Mouse (Mus musculus) CH12.LX (cell line): ENCODE measurements around the gene Gnat1. TPM values are rescaled to one million over a fixed set of nuclear protein-coding genes. Genes with fewer than 3 reads are reported as not detected.

Experiments used
- DNase-seq: peaks from one replicate; pipeline ENCODE4 v3.0.0-alpha.2; 2013; ENCODE audit errors: extremely low read depth
- H3K27ac ChIP-seq: 2 replicates; pipeline ENCODE4 v1.5.1; 2012; ENCODE audit warnings: low read depth, mild to moderate bottlenecking, control low read depth, moderate library complexity; ENCODE audit not compliant: insufficient read depth
- H3K27me3 ChIP-seq: replicated peaks from 2 replicates; pipeline ENCODE3; 2012; ENCODE audit warnings: inconsistent platforms
- H3K36me3 ChIP-seq, 2 experiments: replicated peaks in 1 of 2; 2 replicates each; pipeline versions ENCODE3 to v1.6.1; 2012; ENCODE audit warnings: inconsistent platforms in 1 of 2, low read length in 1 of 2, mild to moderate bottlenecking in 1 of 2, mixed read lengths in 1 of 2, moderate library complexity in 1 of 2; ENCODE audit not compliant: control insufficient read depth in 1 of 2, insufficient read depth in 1 of 2
- H3K4me1 ChIP-seq, 2 experiments: 2 replicates each; pipeline ENCODE4 v1.6.1; 2012; ENCODE audit warnings: inconsistent platforms in 1 of 2, moderate library complexity in 1 of 2; ENCODE audit not compliant: insufficient read depth in 2 of 2, control insufficient read depth in 1 of 2
- H3K4me2 ChIP-seq: 2 replicates; pipeline ENCODE4 v1.6.1; 2012; ENCODE audit warnings: low read depth, mild to moderate bottlenecking, control low read depth; ENCODE audit not compliant: poor library complexity, insufficient read depth, severe bottlenecking
- H3K4me3 ChIP-seq, 3 experiments: fragments of 150-350 bp in 1 of 3; sonication (generic) in 1 of 3; replicated peaks in 1 of 3; 2 replicates each; pipeline versions ENCODE3 to v1.5.1; 2011 to 2012; ENCODE audit warnings: low read depth in 2 of 3, low read length in 2 of 3, mild to moderate bottlenecking in 2 of 3, moderate library complexity in 2 of 3, control low read depth in 1 of 3, improper control_type of control experiment in 1 of 3, inconsistent platforms in 1 of 3, mixed read lengths in 1 of 3; ENCODE audit not compliant: poor library complexity in 1 of 3
- H3K79me2 ChIP-seq: replicated peaks from 2 replicates; pipeline ENCODE4 v1.6.1; 2012; ENCODE audit warnings: mild to moderate bottlenecking, moderate library complexity; ENCODE audit not compliant: control insufficient read depth, poor library complexity, insufficient read depth, severe bottlenecking; ENCODE audit errors: extremely low read depth
- H3K9ac ChIP-seq: 2 replicates; pipeline ENCODE4 v1.6.1; 2012; ENCODE audit warnings: low read depth, mild to moderate bottlenecking, control low read depth, moderate library complexity; ENCODE audit not compliant: insufficient read depth
- H3K9me3 ChIP-seq: replicated peaks from 2 replicates; pipeline ENCODE3; 2012; ENCODE audit warnings: low read length, inconsistent platforms, mixed read lengths
- BHLHE40 ChIP-seq: IDR thresholded peaks from 2 replicates; pipeline ENCODE4 v1.6.1; 2011; ENCODE audit warnings: mild to moderate bottlenecking, low read depth, low read length, improper control_type of control experiment
- CHD1 ChIP-seq: IDR thresholded peaks from 2 replicates; pipeline ENCODE4 v1.6.1; 2012; ENCODE audit warnings: low read depth, low read length, improper control_type of control experiment, inconsistent platforms
- CHD2 ChIP-seq: IDR thresholded peaks from 2 replicates; pipeline ENCODE4 v1.6.1; 2011; ENCODE audit warnings: low read length, improper control_type of control experiment
- CTCF ChIP-seq, 2 experiments: IDR thresholded peaks in 1 of 2; conservative IDR thresholded peaks in 1 of 2; 2 replicates each; pipeline ENCODE4 v1.5.1; 2011 to 2012; ENCODE audit warnings: low read depth in 2 of 2, low read length in 2 of 2, improper control_type of control experiment in 1 of 2, inconsistent platforms in 1 of 2, mild to moderate bottlenecking in 1 of 2, moderate library complexity in 1 of 2
- E2F4 ChIP-seq: IDR thresholded peaks from 2 replicates; pipeline ENCODE4 v1.6.1; 2011; ENCODE audit warnings: low read depth, low read length, improper control_type of control experiment; ENCODE audit not compliant: insufficient replicate concordance
- ELF1 ChIP-seq: IDR thresholded peaks from 2 replicates; pipeline ENCODE4 v1.6.1; 2014; ENCODE audit warnings: low read depth, mild to moderate bottlenecking, inconsistent platforms, low read length, improper control_type of control experiment
- EP300 ChIP-seq: IDR thresholded peaks from 2 replicates; pipeline ENCODE4 v1.6.1; 2011; ENCODE audit warnings: low read length, improper control_type of control experiment
- ETS1 ChIP-seq: conservative IDR thresholded peaks from 2 replicates; pipeline ENCODE4 v1.6.1; 2012; ENCODE audit warnings: low read depth, mild to moderate bottlenecking, inconsistent platforms, low read length, improper control_type of control experiment, moderate library complexity
- GABPA ChIP-seq: IDR thresholded peaks from 2 replicates; pipeline ENCODE4 v1.6.1; 2012; ENCODE audit warnings: low read depth, low read length, improper control_type of control experiment, inconsistent platforms; ENCODE audit not compliant: insufficient replicate concordance
- HCFC1 ChIP-seq: IDR thresholded peaks from 2 replicates; pipeline ENCODE4 v1.6.1; 2012; ENCODE audit warnings: low read depth, mild to moderate bottlenecking, inconsistent platforms, low read length, improper control_type of control experiment
- IRF4 ChIP-seq: IDR thresholded peaks from 2 replicates; pipeline ENCODE4 v1.6.1; 2014; ENCODE audit warnings: low read depth, mild to moderate bottlenecking, inconsistent platforms, low read length, improper control_type of control experiment
- JUN ChIP-seq: IDR thresholded peaks from 2 replicates; pipeline ENCODE4 v1.6.1; 2011; ENCODE audit warnings: low read depth, mild to moderate bottlenecking, low read length, improper control_type of control experiment, moderate library complexity; ENCODE audit not compliant: insufficient read depth
- JUND ChIP-seq: conservative IDR thresholded peaks from 2 replicates; pipeline ENCODE4 v1.6.1; 2011; ENCODE audit warnings: low read depth, low read length, improper control_type of control experiment
- KAT2A ChIP-seq: IDR thresholded peaks from 2 replicates; pipeline ENCODE4 v1.6.1; 2012; ENCODE audit warnings: low read length, improper control_type of control experiment, inconsistent platforms; ENCODE audit not compliant: insufficient replicate concordance
- MAFK ChIP-seq: IDR thresholded peaks from 2 replicates; pipeline ENCODE4 v1.6.1; 2011; ENCODE audit warnings: low read length, improper control_type of control experiment; ENCODE audit not compliant: insufficient replicate concordance
- MAX ChIP-seq: IDR thresholded peaks from 2 replicates; pipeline ENCODE4 v1.6.1; 2011; ENCODE audit warnings: low read length, improper control_type of control experiment
- MAZ ChIP-seq: IDR thresholded peaks from 2 replicates; pipeline ENCODE4 v1.6.1; 2012; ENCODE audit warnings: low read depth, mild to moderate bottlenecking, inconsistent platforms, low read length, improper control_type of control experiment, moderate library complexity
- MEF2A ChIP-seq: IDR thresholded peaks from 2 replicates; pipeline ENCODE4 v1.6.1; 2014; ENCODE audit warnings: low read depth, mild to moderate bottlenecking, inconsistent platforms, low read length, improper control_type of control experiment, borderline replicate concordance
- MXI1 ChIP-seq: IDR thresholded peaks from 2 replicates; pipeline ENCODE4 v1.6.1; 2011; ENCODE audit warnings: mild to moderate bottlenecking, low read depth, low read length, improper control_type of control experiment
- MYC ChIP-seq: IDR thresholded peaks from 2 replicates; pipeline ENCODE4 v1.6.1; 2011; ENCODE audit warnings: low read depth, mild to moderate bottlenecking, improper control_type of control experiment, low read length
- NELFE ChIP-seq: IDR thresholded peaks from 2 replicates; pipeline ENCODE4 v1.6.1; 2011; ENCODE audit warnings: low read depth, low read length, improper control_type of control experiment
- NRF1 ChIP-seq: IDR thresholded peaks from 2 replicates; pipeline ENCODE4 v1.6.1; 2014; ENCODE audit warnings: low read depth, mild to moderate bottlenecking, inconsistent platforms, low read length, improper control_type of control experiment, moderate library complexity
- PAX5 ChIP-seq: IDR thresholded peaks from 2 replicates; pipeline ENCODE4 v1.6.1; 2012; ENCODE audit warnings: low read length, inconsistent platforms, mixed read lengths
- POLR2A ChIP-seq: IDR thresholded peaks from 2 replicates; pipeline ENCODE4 v1.6.1; 2011; ENCODE audit warnings: low read depth, mild to moderate bottlenecking, improper control_type of control experiment, low read length
- POLR2AphosphoS2 ChIP-seq: IDR thresholded peaks from 2 replicates; pipeline ENCODE4 v1.6.1; 2011; ENCODE audit warnings: low read depth, low read length, improper control_type of control experiment
- RAD21 ChIP-seq: IDR thresholded peaks from 2 replicates; pipeline ENCODE4 v1.6.1; 2011; ENCODE audit warnings: low read depth, mild to moderate bottlenecking, low read length, improper control_type of control experiment, moderate library complexity
- RCOR1 ChIP-seq: conservative IDR thresholded peaks from 2 replicates; pipeline ENCODE4 v1.6.1; 2012; ENCODE audit warnings: low read depth, mild to moderate bottlenecking, inconsistent platforms, low read length, improper control_type of control experiment
- SIN3A ChIP-seq: IDR thresholded peaks from 2 replicates; pipeline ENCODE4 v1.6.1; 2012; ENCODE audit warnings: low read length, improper control_type of control experiment, inconsistent platforms
- SMC3 ChIP-seq: IDR thresholded peaks from 2 replicates; pipeline ENCODE4 v1.6.1; 2011; ENCODE audit warnings: low read depth, low read length, improper control_type of control experiment
- TBP ChIP-seq: conservative IDR thresholded peaks from 2 replicates; pipeline ENCODE4 v1.6.1; 2011; ENCODE audit warnings: low read depth, low read length, improper control_type of control experiment
- TCF12 ChIP-seq: IDR thresholded peaks from 2 replicates; pipeline ENCODE4 v1.6.1; 2014; ENCODE audit warnings: low read depth, mild to moderate bottlenecking, inconsistent platforms, low read length, improper control_type of control experiment
- UBTF ChIP-seq: IDR thresholded peaks from 2 replicates; pipeline ENCODE4 v1.6.1; 2012; ENCODE audit warnings: low read depth, mild to moderate bottlenecking, inconsistent platforms, low read length, improper control_type of control experiment, moderate library complexity
- USF1 ChIP-seq: IDR thresholded peaks from 2 replicates; pipeline ENCODE4 v1.6.1; 2014; ENCODE audit warnings: low read depth, mild to moderate bottlenecking, inconsistent platforms, low read length, improper control_type of control experiment
- USF2 ChIP-seq: conservative IDR thresholded peaks from 2 replicates; pipeline ENCODE4 v1.6.1; 2011; ENCODE audit warnings: low read depth, low read length, improper control_type of control experiment
- ZC3H11A ChIP-seq: IDR thresholded peaks from 2 replicates; pipeline ENCODE4 v1.6.1; 2012; ENCODE audit warnings: low read depth, mild to moderate bottlenecking, inconsistent platforms, low read length, improper control_type of control experiment
- ZKSCAN1 ChIP-seq: IDR thresholded peaks from 2 replicates; pipeline ENCODE4 v1.6.1; 2012; ENCODE audit warnings: low read depth, inconsistent platforms, low read length, improper control_type of control experiment, borderline replicate concordance
- ZMIZ1 ChIP-seq: IDR thresholded peaks from 2 replicates; pipeline ENCODE4 v1.6.1; 2012; ENCODE audit warnings: low read depth, mild to moderate bottlenecking, inconsistent platforms, low read length, improper control_type of control experiment
- ZNF384 ChIP-seq: IDR thresholded peaks from 2 replicates; pipeline ENCODE4 v1.6.1; 2012; ENCODE audit warnings: low read depth, low read length, improper control_type of control experiment, inconsistent platforms
- dilution Hi-C: fragments of 300-500 bp; cut with MboI; formaldehyde crosslinking; loops from 2 replicates; pipeline ENCODE4 v1.14.3; 2020; ENCODE audit warnings: low sequenced_read_pairs; ENCODE audit not compliant: extremely low pct_unique_long_range_greater_than_20kb, extremely low pct_ligation_motif_present
- in situ Hi-C: fragments of 300-500 bp; cut with MboI; formaldehyde crosslinking; loops from 3 replicates; pipeline ENCODE4 v1.14.3; 2019; ENCODE audit warnings: low sequenced_read_pairs, low pct_ligation_motif_present, low pct_unique_long_range_greater_than_20kb, mixed read lengths
- polyA plus RNA-seq: library from polyadenylated mRNA; unstranded; fragments of >175 nt; gene quantifications from 2 replicates; pipeline ENCODE4 v1.2.1, GENCODE M21; 2012; ENCODE audit warnings: low read depth; ENCODE audit not compliant: insufficient read length
- total RNA-seq, 2 experiments: library from RNA; depleted of rRNA; stranded (reverse); fragments of 300-350 nt in 1 of 2; fragments of >200 nt in 1 of 2; gene quantifications; 2 replicates each; pipeline ENCODE4 v1.2.3; 2012 to 2014

The Gnat1 gene
- total and polyA plus RNA-seq, 3 experiments, result 3.0 TPM; not detected in 2

GRCm38 (mm10) chr9:107626844-107627277 lies 52.7 kb downstream of the Gnat1 start:
- Histone ChIP-seq H3K9ac (peak overlapping the region; percentile 2; the same call in 1 of the 2 replicates), H3K27ac (no peak overlapping the region), H3K79me2 (peaks cover 68% of the 10 kb centered on the region), H3K4me3 (no peak overlapping the region), H3K27me3 (no peaks in the 10 kb centered on the region), H3K4me2 (no peak overlapping the region), H3K9me3 (no peaks in the 10 kb centered on the region), H3K36me3 (peaks cover 29 to 77% of the 10 kb centered on the region in 2 experiments), H3K4me1 (peaks cover 33 to 77% of the 10 kb centered on the region in 2 experiments)
- peak; percentile 79 for DNase-seq
- dilution Hi-C loops, result no loop called here
- in situ Hi-C loops, result no loop called here
- peak; percentile 43; the same call in 1 of the 2 replicates for TF ChIP-seq SIN3A
- TF ChIP-seq POLR2A, result no peak
- TF ChIP-seq POLR2AphosphoS2, result no peak
- peak; percentile 33; the same call in 1 of the 2 replicates for TF ChIP-seq MAX
- TF ChIP-seq TBP, result no peak
- TF ChIP-seq UBTF, result no peak
- no peak for TF ChIP-seq ZNF384
- TF ChIP-seq JUND, result no peak
- peak; percentile 14 to 92; a peak in 2 of 4 replicates for TF ChIP-seq CTCF (conservative IDR thresholded peaks at IDR 0.05 in 1 of 2, IDR thresholded peaks at IDR 0.05 in 1 of 2; ENCODE audit: low read depth in 2 of 2, low read length in 2 of 2)
- TF ChIP-seq EP300, result no peak
- TF ChIP-seq GABPA, result no peak
- TF ChIP-seq RAD21, result peak; percentile 70
- no peak for TF ChIP-seq JUN
- TF ChIP-seq MAZ, result peak; percentile 87
- TF ChIP-seq NRF1, result no peak
- TF ChIP-seq KAT2A, result no peak
- peak; percentile 54 for TF ChIP-seq ELF1
- TF ChIP-seq ETS1, result no peak
- no peak for TF ChIP-seq CHD1
- TF ChIP-seq NELFE, result peak; percentile 70
- peak; percentile 49; the same call in 1 of the 2 replicates for TF ChIP-seq BHLHE40
- TF ChIP-seq HCFC1, result peak; percentile 45
- no peak for TF ChIP-seq E2F4
- TF ChIP-seq MYC, result no peak
- TF ChIP-seq PAX5, result no peak
- TF ChIP-seq MEF2A, result peak; percentile 67; the same call in 1 of the 2 replicates
- peak; percentile 95 for TF ChIP-seq SMC3
- no peak for TF ChIP-seq USF2
- TF ChIP-seq ZMIZ1, result no peak
- no peak for TF ChIP-seq USF1
- no peak for TF ChIP-seq ZKSCAN1
- TF ChIP-seq TCF12, result peak; percentile 52; the same call in 1 of the 2 replicates
- TF ChIP-seq CHD2, result peak; percentile 96
- TF ChIP-seq MXI1, result no peak
- TF ChIP-seq MAFK, result no peak
- peak; percentile 65 for TF ChIP-seq IRF4
- TF ChIP-seq RCOR1, result 0 out of 2 replicates have a peak, but pooled peaks have one; percentile 38
- TF ChIP-seq ZC3H11A, result peak; percentile 25; the same call in 1 of the 2 replicates
